In genomic region chr3:108381945-108382875, GRCm38 (mm10) we compare ENCODE assay signal across 9 mouse cellular contexts. TPM values are rescaled to one million over a fixed set of nuclear protein-coding genes. Genes with fewer than 3 reads are reported as not detected.
DNase-seq lines count a peak whose midpoint lies in the region; ATAC-seq and TF ChIP-seq lines count a peak whose summit lies in the region.
"Had no signal": no experiment of that assay in that cellular context is flagged by ENCODE, and none has a peak within 500 bp of the region (broad histone marks: within the 10 kb centered on the region; RNA-seq: fewer than 3 reads in every experiment).

No protein-coding gene starts in this region.

- no peaks in the 10 kb centered on the region; the same call in 1 of the 2 replicates for H3K4me1 ChIP-seq in lung, postnatal 0 days (ENCODE audit: insufficient read depth, low read depth, low read length)
- H3K4me1 ChIP-seq in bone marrow macrophage, adult 2 months (ENCODE audit: control insufficient read depth, insufficient read depth, low read length), result peaks cover 22% of the 10 kb centered on the region
- peaks cover 35% of the 10 kb centered on the region for H3K4me1 ChIP-seq in heart, embryonic 15.5 days (replicated peaks)

- TF ChIP-seq CTCF in lung, postnatal 0 days (IDR thresholded peaks at IDR 0.05), result no peak
- TF ChIP-seq CTCF in bone marrow macrophage, adult 2 months (IDR thresholded peaks at IDR 0.05; ENCODE audit: low read depth, low read length), result no peak

- peak overlapping the region; percentile 6; the same call in 1 of the 2 replicates for H3K9ac ChIP-seq in lung, postnatal 0 days (replicated peaks; ENCODE audit: low read depth)
- H3K9ac ChIP-seq in heart, embryonic 15.5 days, result no peak overlapping the region

- WGBS in lung, postnatal 0 days, result 59% methylated on average over 14 of the region's 14 CpGs
- WGBS in heart, embryonic 15.5 days, result 50% methylated on average over 14 of the region's 14 CpGs

- H3K27ac ChIP-seq in lung, postnatal 0 days (ENCODE audit: low read length), result peak overlapping the region; percentile 5; the same call in 1 of the 2 replicates
- H3K27ac ChIP-seq in bone marrow macrophage, adult 2 months (ENCODE audit: insufficient read depth, low read depth, low read length), result peak overlapping the region; percentile 68
- H3K27ac ChIP-seq in heart, embryonic 15.5 days, result peak overlapping the region; percentile 52

- peak overlapping the region; percentile 37 for H3K4me2 ChIP-seq in lung, postnatal 0 days (replicated peaks; ENCODE audit: low read depth, low read length)
- H3K4me2 ChIP-seq in heart, embryonic 15.5 days, result peak overlapping the region; percentile 71

- H3K9me3 ChIP-seq in lung, postnatal 0 days (ENCODE audit: low read length), result no peaks in the 10 kb centered on the region
- H3K9me3 ChIP-seq in heart, embryonic 15.5 days (replicated peaks), result no peaks in the 10 kb centered on the region

- TF ChIP-seq EP300 in lung, postnatal 0 days (IDR thresholded peaks at IDR 0.05), result no peak

- no peaks in the 10 kb centered on the region for H3K27me3 ChIP-seq in lung, postnatal 0 days (replicated peaks; ENCODE audit: insufficient read depth, low read length)
- no peaks in the 10 kb centered on the region for H3K27me3 ChIP-seq in heart, embryonic 15.5 days

- TF ChIP-seq POLR2A in bone marrow macrophage, adult 2 months (IDR thresholded peaks at IDR 0.05; ENCODE audit: borderline replicate concordance, low read depth, low read length), result no peak

- peak; percentile 14; the same call in 1 of the 2 replicates for ATAC-seq in lung, postnatal 0 days
- ATAC-seq in heart, embryonic 15.5 days (replicated peaks; ENCODE audit: insufficient number of reproducible peaks, insufficient read depth, low FRiP score, low read depth), result no peak

- no peaks in the 10 kb centered on the region for H3K36me3 ChIP-seq in lung, postnatal 0 days (ENCODE audit: insufficient read depth, low read length)
- peaks cover 8% of the 10 kb centered on the region; the same call in 1 of the 2 replicates for H3K36me3 ChIP-seq in heart, embryonic 15.5 days

- H3K4me3 ChIP-seq in lung, postnatal 0 days (ENCODE audit: low read depth, low read length), result peak overlapping the region; percentile 22; the same call in 1 of the 2 replicates
- H3K4me3 ChIP-seq in bone marrow macrophage, adult 2 months (ENCODE audit: insufficient read depth, low read length), result peak overlapping the region; percentile 49
- H3K4me3 ChIP-seq in heart, embryonic 15.5 days, result peak overlapping the region; percentile 22

- peak; percentile 79 for DNase-seq in lung, postnatal 0 days (ENCODE audit: low spot score)
- no peak for DNase-seq in lung, postnatal 4 days
- DNase-seq in naive thymus-derived CD4-positive, alpha-beta T cell, adult 2 months (ENCODE audit: low read depth), result peak; percentile 58
- no peak for DNase-seq in testis, postnatal 14 days (ENCODE audit: low spot score)
- no peak for DNase-seq in adrenal gland, postnatal 25 days
- DNase-seq: right cerebral cortex, postnatal 4 days had no signal

RNA-seq across cellular contexts. Expression of gene Psrc1, which starts 1.4 kb away (rescaled TPM):
- 2.3 and 3.7 TPM in 2 replicates for polyA plus RNA-seq in lung, postnatal 0 days (2015; fragmentation: Nextera tagmentation; extraction: Ambion mirVana)
- polyA plus RNA-seq in bone marrow macrophage, adult 2 months (2012; ENCODE audit: insufficient read depth, insufficient read length, missing spikeins), result 15.3 and 26.1 TPM in 2 replicates
- 17.1 and 23.1 TPM in 2 replicates for polyA plus RNA-seq in heart, embryonic 15.5 days (2015; fragmentation: Nextera tagmentation; extraction: Ambion mirVana)
- 2.5 and 3.7 TPM in 2 replicates for total RNA-seq in adrenal gland, postnatal 25 days (2021)

RNA-seq across cellular contexts. Expression of gene Mybphl, which starts 17.5 kb away (rescaled TPM):
- 5.6 and 7.1 TPM in 2 replicates for polyA plus RNA-seq in lung, postnatal 0 days (2015; fragmentation: Nextera tagmentation; extraction: Ambion mirVana)
- not detected in 2 replicates for polyA plus RNA-seq in bone marrow macrophage, adult 2 months (2012; ENCODE audit: insufficient read depth, insufficient read length, missing spikeins)
- 41.5 and 48.0 TPM in 2 replicates for polyA plus RNA-seq in heart, embryonic 15.5 days (2015; fragmentation: Nextera tagmentation; extraction: Ambion mirVana)
- total RNA-seq in adrenal gland, postnatal 25 days (2021), result not detected in 2 replicates
- polyA plus RNA-seq: large intestine, adult 2 months had no signal

RNA-seq across cellular contexts. Expression of gene Celsr2, which starts 33.1 kb away (rescaled TPM):
- 3.4 and 3.8 TPM in 2 replicates for polyA plus RNA-seq in lung, postnatal 0 days (2015; fragmentation: Nextera tagmentation; extraction: Ambion mirVana)
- 1.3 and 1.7 TPM in 2 replicates for polyA plus RNA-seq in bone marrow macrophage, adult 2 months (2012; ENCODE audit: insufficient read depth, insufficient read length, missing spikeins)
- 2.4 and 3.6 TPM in 2 replicates for polyA plus RNA-seq in heart, embryonic 15.5 days (2015; fragmentation: Nextera tagmentation; extraction: Ambion mirVana)
- 6.4 and 7.5 TPM in 2 replicates for total RNA-seq in adrenal gland, postnatal 25 days (2021)

Comparison
In these comparisons a context has a peak if more than half of its experiments do, and no peak if none do; other contexts are left out.
1. DNase-seq: peak in lung, postnatal 0 days (single experiment) and naive thymus-derived CD4-positive, alpha-beta T cell, adult 2 months (single experiment); none in lung, postnatal 4 days (0 of 2), testis, postnatal 14 days (single experiment) and adrenal gland, postnatal 25 days (single experiment).
2. H3K27ac ChIP-seq: peak in every context shown above with its lines; median percentile 68 in bone marrow macrophage, adult 2 months; 52 in heart, embryonic 15.5 days; 5 in lung, postnatal 0 days.
3. Peak in every context shown above with its lines, with median percentiles within 50 percentile points of each other: H3K4me3 ChIP-seq.